Mouse (Mus musculus) cerebellum, postnatal 4 days (tissue): Measurements from ENCODE around the gene Ndufa4l2.

ENCODE experiments used
- DNase-seq, 2 experiments: peaks; one replicate each; pipeline ENCODE4 v3.0.0; 2022; ENCODE audit warnings: low spot score in 2 of 2, mixed read lengths in 1 of 2

Ndufa4l2 gene

GRCm38 (mm10) chr10:127509837-127510701, 4.7 kb upstream of the Ndufa4l2 start:
- peak in 1 of 2 experiments; percentile 61 for DNase-seq

- DNase-seq: no peak
Observed at GRCm38 (mm10) chr10:127510895-127511617, 3.7 kb upstream of the Ndufa4l2 start.

GRCm38 (mm10) chr10:127511634-127512306, 3.0 kb upstream of the Ndufa4l2 start:
- DNase-seq: peak; percentile 60 to 75

GRCm38 (mm10) chr10:127512307-127512666, 2.5 kb upstream of the Ndufa4l2 start:
- no peak for DNase-seq

GRCm38 (mm10) chr10:127512813-127513212, 2.0 kb upstream of the Ndufa4l2 start:
- DNase-seq: peak; percentile 91 to 98

- no peak for DNase-seq
Observed at GRCm38 (mm10) chr10:127513501-127514091, 1.2 kb upstream of the Ndufa4l2 start.

- no peak for DNase-seq
Observed at GRCm38 (mm10) chr10:127514111-127514698, 562 bp upstream of the Ndufa4l2 start.

GRCm38 (mm10) chr10:127515271-127515982, 660 bp downstream of the Ndufa4l2 start:
- DNase-seq: no peak

GRCm38 (mm10) chr10:127515983-127516459, 1.3 kb downstream of the Ndufa4l2 start:
- no peak for DNase-seq

GRCm38 (mm10) chr10:127516576-127517260, 2.0 kb downstream of the Ndufa4l2 start:
- no peak for DNase-seq

- no peak for DNase-seq
Observed at GRCm38 (mm10) chr10:127517941-127518340, 3.2 kb downstream of the Ndufa4l2 start.

- no peak for DNase-seq
Observed at GRCm38 (mm10) chr10:127519041-127519701, 4.4 kb downstream of the Ndufa4l2 start.

- no peak for DNase-seq
Observed at GRCm38 (mm10) chr10:127519903-127520713, 5.3 kb downstream of the Ndufa4l2 start.

GRCm38 (mm10) chr10:127520714-127521357, 6.1 kb downstream of the Ndufa4l2 start:
- no peak for DNase-seq

- DNase-seq: no peak
Observed at GRCm38 (mm10) chr10:127521611-127522080, 6.9 kb downstream of the Ndufa4l2 start.

- peak; percentile 64 to 85 for DNase-seq
Observed at GRCm38 (mm10) chr10:127522088-127522581, 7.4 kb downstream of the Ndufa4l2 start, which contains the start of gene Shmt2. Gene Shmt2, minus strand, starts transcription at chr10:127522444.

GRCm38 (mm10) chr10:127524646-127525255, 10.0 kb downstream of the Ndufa4l2 start:
- DNase-seq: no peak
